Mouse (Mus musculus) NIH3T3 (cell line): ENCODE data around the gene Pinlyp.
A peak's percentile ranks its signal among the peaks of the same experiment; 100 is the strongest.

Experiments
- DNase-seq: peaks from one replicate; pipeline ENCODE4 v3.0.0-alpha.2; 2012; ENCODE audit warnings: low read depth

Pinlyp gene

DNA sequence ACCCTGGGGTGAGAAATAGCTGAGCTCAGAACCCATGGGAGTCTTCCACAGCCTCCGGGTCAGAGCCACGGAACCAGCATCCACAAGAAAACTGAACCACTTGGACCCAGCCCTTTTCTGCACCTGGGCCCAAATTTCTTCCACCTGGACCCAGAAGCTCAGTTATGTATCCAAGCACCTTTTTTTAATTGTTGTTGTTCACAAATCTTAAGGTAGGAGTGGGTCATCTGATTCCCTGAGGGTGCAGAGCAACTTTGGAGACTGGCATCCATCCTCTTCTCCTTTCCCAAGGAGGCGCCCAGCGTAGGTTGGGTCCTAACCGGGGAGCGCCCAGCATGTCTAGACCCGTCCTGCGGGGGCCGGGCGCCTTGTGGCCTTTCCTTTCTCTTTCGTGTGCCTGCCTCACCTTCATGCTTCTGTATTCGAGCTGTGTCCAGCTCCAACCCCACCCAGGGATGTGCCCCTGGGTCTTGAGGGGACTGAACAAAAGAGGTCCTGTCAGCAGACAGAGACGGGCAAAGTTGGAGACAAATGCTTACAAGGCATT, at the start of gene Pinlyp, which contains the start of gene Xrcc1:
Gene Pinlyp, minus strand, starts transcription at position 51 of the 547 bp plus-strand sequence.
Gene Xrcc1, plus strand, starts transcription at position 222 of the 547 bp plus-strand sequence.
- DNase-seq: no peak

DNA sequence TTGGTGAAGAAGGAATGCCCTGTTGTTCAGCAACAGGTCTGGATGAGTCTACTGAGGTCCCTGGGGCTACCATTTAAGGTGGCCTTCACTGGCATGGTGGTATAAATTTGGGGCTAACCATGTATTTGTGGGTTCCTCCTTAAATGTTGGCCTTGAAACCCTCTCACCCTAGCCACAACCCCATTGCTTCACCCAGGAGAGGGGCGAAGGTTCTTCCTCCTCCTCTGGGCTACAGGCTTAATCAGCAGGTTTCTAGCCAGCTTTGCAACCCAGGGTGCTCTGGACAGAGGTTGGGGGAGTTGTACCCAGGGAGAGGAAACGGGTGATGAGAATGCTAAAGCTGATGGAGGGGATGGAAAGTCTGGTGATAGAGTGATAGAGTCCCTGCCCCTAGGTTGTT, 49.5 kb upstream of the Pinlyp start:
- no peak for DNase-seq

DNA sequence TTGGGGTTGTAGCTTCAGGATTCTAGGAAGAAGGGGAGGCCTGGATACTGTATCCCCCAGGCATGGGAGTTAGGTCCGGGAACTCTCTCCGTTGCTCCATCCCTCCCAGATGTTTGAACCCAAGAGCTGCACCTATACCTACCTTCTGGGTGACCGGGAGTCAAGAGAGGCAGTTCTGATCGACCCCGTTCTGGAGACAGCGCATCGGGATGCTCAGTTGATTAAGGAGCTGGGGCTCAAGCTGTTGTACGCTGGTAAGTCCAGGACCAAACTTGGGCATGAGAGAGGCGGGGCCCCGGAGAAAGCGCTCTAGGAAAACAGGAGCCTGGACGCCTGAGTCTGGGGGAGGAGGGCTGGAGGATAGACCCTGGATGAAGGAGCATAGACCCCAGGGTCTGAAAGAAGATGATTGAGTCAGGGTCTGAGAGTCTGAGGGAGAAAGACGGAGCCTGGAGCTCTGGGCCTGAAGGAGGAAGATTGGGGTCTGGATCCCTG, 48.4 kb upstream of the Pinlyp start:
- DNase-seq: no peak

- peak; percentile 79 for DNase-seq
Measured at GRCm38 (mm10) chr7:24593621-24594308, 47.8 kb upstream of the Pinlyp start.

DNA sequence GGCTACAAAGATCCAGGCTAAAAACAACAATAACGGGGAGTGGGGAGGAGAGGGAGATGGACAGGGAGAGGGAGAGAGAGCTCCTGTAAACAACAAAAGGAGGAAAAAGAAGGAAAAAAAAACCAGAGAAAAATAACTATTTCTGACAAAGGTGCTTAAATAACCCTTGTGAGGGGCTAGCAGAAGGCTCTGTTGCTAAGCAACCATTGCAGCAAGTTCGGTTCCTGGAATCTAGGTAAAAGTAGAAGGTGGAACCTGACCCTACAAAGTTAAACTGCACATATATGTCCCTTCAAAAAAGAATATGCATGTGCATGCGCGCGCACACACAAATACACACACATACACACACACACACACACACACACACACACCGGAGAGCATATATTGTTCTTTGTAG, 46.9 kb upstream of the Pinlyp start:
- DNase-seq: no peak

- DNase-seq: peak; percentile 28
Measured at GRCm38 (mm10) chr7:24592163-24592562, 46.2 kb upstream of the Pinlyp start.

- no peak for DNase-seq
Measured at GRCm38 (mm10) chr7:24591735-24592134, 45.8 kb upstream of the Pinlyp start.

- no peak for DNase-seq
Measured at GRCm38 (mm10) chr7:24588336-24588735, 42.4 kb upstream of the Pinlyp start.

DNA sequence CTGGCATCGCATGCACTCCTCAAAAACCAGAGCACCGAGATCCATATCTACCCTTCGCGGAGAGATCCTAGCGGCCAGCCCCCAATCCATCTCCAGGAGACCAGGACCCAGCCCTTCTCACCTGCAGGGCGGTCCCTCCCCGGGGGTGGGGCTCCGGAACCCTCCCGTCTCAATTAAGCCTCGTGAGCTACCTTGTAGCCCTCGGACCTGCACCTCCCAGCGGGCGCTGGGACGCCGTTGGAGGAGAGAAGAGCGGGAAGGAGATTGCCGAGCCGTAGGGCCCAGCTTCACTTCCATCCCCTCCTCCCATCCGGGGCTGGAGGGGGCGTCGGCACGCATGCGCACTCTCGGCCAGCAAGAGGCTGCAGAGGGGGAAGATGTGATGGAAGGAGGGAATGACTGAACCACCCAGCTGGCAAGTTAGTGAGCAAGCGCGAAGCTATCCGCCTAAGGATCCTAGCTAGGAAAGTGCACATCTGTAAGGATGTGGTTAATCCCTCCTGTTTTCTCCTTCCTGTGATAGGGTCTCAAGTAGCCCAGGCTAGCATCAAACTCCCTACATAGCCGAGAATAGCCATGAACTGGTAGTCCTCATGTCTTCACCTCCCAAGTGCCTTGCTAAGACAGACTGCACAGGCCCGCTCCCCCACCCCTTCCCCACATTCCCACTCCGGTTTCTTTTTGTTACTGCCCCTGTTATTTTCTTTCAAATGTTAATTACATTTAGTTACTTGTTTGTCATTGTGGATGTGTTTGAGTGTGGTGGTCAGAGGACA, 41.6 kb upstream of the Pinlyp start, which contains the start of the genes Ethe1 and Zfp575:
Gene Ethe1, plus strand, starts transcription at position 214 of the 776 bp plus-strand sequence.
Gene Zfp575, minus strand, starts transcription at position 312 of the 776 bp plus-strand sequence.
- DNase-seq: no peak

- DNase-seq: no peak
Measured at GRCm38 (mm10) chr7:24586828-24587227, 40.9 kb upstream of the Pinlyp start.

- no peak for DNase-seq
Measured at GRCm38 (mm10) chr7:24585995-24586394, 40.1 kb upstream of the Pinlyp start.

GRCm38 (mm10) chr7:24584876-24585275, 39.0 kb upstream of the Pinlyp start:
- DNase-seq: no peak

DNA sequence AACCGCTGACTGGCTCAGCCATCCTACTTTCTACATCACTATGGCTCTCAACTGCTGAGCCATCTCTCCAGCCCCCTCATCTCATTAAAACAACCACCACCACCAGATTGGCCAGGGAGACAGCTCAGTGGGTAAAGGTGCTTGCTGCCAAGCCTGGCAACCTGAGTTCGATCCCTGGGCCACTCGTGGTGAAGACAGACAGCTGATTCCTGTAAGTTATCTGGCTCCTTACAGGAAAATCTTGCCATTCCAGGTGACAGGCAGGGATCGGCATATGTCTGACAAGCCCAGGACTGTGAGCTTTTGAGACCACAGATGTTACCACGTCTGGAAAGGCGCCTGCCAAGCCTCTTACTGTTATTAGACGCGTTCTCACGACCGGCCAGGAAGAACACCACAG, 31.9 kb upstream of the Pinlyp start:
- no peak for DNase-seq

GRCm38 (mm10) chr7:24574224-24574796, 28.4 kb upstream of the Pinlyp start:
- peak; percentile 61 for DNase-seq

- peak; percentile 13 for DNase-seq
Measured at GRCm38 (mm10) chr7:24572455-24572854, 26.5 kb upstream of the Pinlyp start.

- no peak for DNase-seq
Measured at GRCm38 (mm10) chr7:24571071-24571470, 25.2 kb upstream of the Pinlyp start.

- no peak for DNase-seq
Measured at GRCm38 (mm10) chr7:24568512-24568911, 22.6 kb upstream of the Pinlyp start.

DNA sequence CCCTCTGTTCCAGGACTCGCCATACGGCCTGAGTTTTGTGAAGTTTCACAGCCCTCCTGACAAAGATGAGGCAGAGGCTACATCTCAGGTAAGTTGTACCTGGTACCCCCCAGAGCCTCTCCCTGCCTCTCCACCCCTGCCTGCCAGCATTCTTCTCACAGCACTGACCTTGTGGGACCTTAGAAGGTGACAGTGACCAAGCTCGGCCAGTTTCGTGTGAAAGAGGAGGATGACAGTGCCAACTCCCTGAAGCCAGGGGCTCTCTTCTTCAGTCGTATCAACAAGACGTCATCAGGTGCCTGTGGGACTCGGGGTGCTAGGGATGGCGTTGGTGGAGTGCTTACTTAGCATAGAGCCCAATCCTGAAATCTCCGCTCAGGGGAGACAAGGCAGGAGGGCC, 20.3 kb upstream of the Pinlyp start:
- no peak for DNase-seq

DNA sequence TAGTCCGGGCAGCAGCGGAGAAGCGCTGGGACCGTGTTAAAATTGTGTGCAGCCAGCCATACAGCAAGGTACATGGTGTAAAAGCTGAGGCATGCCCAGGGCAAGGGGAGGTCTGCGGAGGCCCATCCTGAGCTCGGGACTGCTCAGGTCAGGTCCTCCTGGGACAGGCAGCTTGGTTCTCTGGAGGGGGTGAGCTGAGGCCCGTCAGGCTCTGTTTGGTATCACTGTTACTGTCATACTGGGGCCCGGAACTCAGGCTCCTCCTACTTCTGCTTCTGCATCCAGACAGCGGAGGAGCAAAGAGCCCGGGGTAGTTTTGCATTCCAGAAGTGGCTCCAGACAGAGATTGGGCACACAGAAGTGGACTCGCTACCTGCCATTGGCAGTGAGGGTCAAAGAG, 19.7 kb upstream of the Pinlyp start:
- DNase-seq: no peak

- peak; percentile 84 for DNase-seq
Measured at GRCm38 (mm10) chr7:24564607-24565265, 18.8 kb upstream of the Pinlyp start.

GRCm38 (mm10) chr7:24563837-24564206, 17.9 kb upstream of the Pinlyp start:
- no peak for DNase-seq
